Mouse (Mus musculus) C2C12 (cell line): Measurements from ENCODE around the gene Mum1. TPM values are rescaled to one million over a fixed set of nuclear protein-coding genes. Genes with fewer than 3 reads are reported as not detected.

Experiments used
- H3K27me3 ChIP-seq: one replicate; pipeline ENCODE4 v1.6.1; 2011; ENCODE audit not compliant: control insufficient read depth, insufficient read depth, insufficient read length
- H3K36me3 ChIP-seq: one replicate; pipeline ENCODE4 v1.6.1; 2011; ENCODE audit not compliant: control insufficient read depth, insufficient read depth
- H3K4me3 ChIP-seq: one replicate; pipeline ENCODE4 v1.5.1; 2011; ENCODE audit warnings: mild to moderate bottlenecking, control low read depth; ENCODE audit not compliant: poor library complexity, insufficient read depth, severe bottlenecking
- H3K79me2 ChIP-seq: one replicate; pipeline ENCODE4 v1.6.1; 2011; ENCODE audit not compliant: control insufficient read depth, insufficient read depth
- H3K79me3 ChIP-seq: one replicate; pipeline ENCODE4 v1.6.1; 2011; ENCODE audit warnings: low read depth, control low read depth
- H3ac ChIP-seq: one replicate; pipeline ENCODE3; 2011; ENCODE audit warnings: low read depth; ENCODE audit not compliant: control insufficient read depth, insufficient read length
- CEBPB ChIP-seq: IDR thresholded peaks from one replicate; pipeline ENCODE4 v1.6.1; 2011; ENCODE audit warnings: low read depth, mild to moderate bottlenecking, control low read depth, moderate library complexity
- CTCF ChIP-seq: IDR thresholded peaks from one replicate; pipeline ENCODE4 v1.5.1; 2011; ENCODE audit not compliant: control insufficient read depth, insufficient read depth, insufficient read length
- FOSL1 ChIP-seq: IDR thresholded peaks from one replicate; pipeline ENCODE4 v1.8.0; 2011; ENCODE audit warnings: mild to moderate bottlenecking, low read length; ENCODE audit not compliant: poor library complexity, insufficient read depth, severe bottlenecking
- MAX ChIP-seq: IDR thresholded peaks from one replicate; pipeline ENCODE4 v1.6.1; 2011; ENCODE audit warnings: mild to moderate bottlenecking, control low read depth
- MYOD1 ChIP-seq: IDR thresholded peaks from one replicate; pipeline ENCODE4 v1.6.1; 2011; ENCODE audit warnings: low read depth; ENCODE audit not compliant: control insufficient read depth, insufficient read length
- MYOG ChIP-seq: IDR thresholded peaks from one replicate; pipeline ENCODE4 v1.6.1; 2011; ENCODE audit not compliant: control insufficient read depth, insufficient read length; ENCODE audit errors: extremely low read depth
- USF1 ChIP-seq: IDR thresholded peaks from one replicate; pipeline ENCODE4 v1.6.1; 2011; ENCODE audit warnings: low read depth, mild to moderate bottlenecking, control low read depth, moderate library complexity
- polyA plus RNA-seq: library from polyadenylated mRNA; unstranded; fragments of >200 nt; fragmentation: generic; extraction: Trizol; gene quantifications from one replicate; pipeline ENCODE4 v1.2.1, GENCODE M21; 2012; ENCODE audit warnings: missing spikeins

The Mum1 gene
- polyA plus RNA-seq, 1 experiment, result 57.7 TPM

- Histone ChIP-seq H3K4me3 (no peak overlapping the region), H3K79me2 (peaks cover 33% of the 10 kb centered on the region), H3K27me3 (no peaks in the 10 kb centered on the region), H3K79me3 (peaks cover 22% of the 10 kb centered on the region), H3ac (no peak overlapping the region), H3K36me3 (peaks cover 97% of the 10 kb centered on the region)
- TF ChIP-seq USF1 (no peak), CEBPB (no peak), MAX (no peak), FOSL1 (no peak), MYOD1 (no peak), CTCF (no peak), MYOG (no peak)
These were observed 10.1 kb downstream of the Mum1 start for GRCm38 (mm10) chr10:80236145-80236825.

GRCm38 (mm10) chr10:80237020-80237419 lies 10.8 kb downstream of the Mum1 start:
- peaks cover 97% of the 10 kb centered on the region for H3K36me3 ChIP-seq
- H3K27me3 ChIP-seq, result no peaks in the 10 kb centered on the region
- TF ChIP-seq FOSL1, result no peak
- no peak for TF ChIP-seq USF1
- no peak for TF ChIP-seq CEBPB
- H3ac ChIP-seq, result no peak overlapping the region
- H3K4me3 ChIP-seq, result no peak overlapping the region
- peaks cover 16% of the 10 kb centered on the region for H3K79me3 ChIP-seq
- peaks cover 27% of the 10 kb centered on the region for H3K79me2 ChIP-seq

DNA sequence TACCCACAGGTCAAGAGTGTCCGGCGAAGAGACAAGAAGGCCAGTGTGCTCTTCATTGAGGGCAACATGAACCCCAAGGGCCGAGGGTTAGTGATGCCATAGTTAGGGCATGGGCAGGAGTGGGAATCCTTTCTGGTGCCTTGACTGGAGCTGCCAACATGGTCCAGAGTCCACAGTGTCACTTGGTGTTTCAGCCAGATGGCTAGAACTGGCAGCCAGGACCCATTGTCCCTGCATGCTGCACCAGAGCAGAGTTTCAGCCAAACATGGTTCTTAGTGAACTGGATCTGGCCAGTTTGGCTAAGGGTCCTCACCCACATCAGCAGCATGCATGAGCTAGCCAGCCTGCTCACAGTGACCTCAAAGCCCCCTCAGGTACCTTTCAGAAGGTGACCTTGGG lies 12.1 kb downstream of the Mum1 start:
- H3K36me3 ChIP-seq, result peaks cover 97% of the 10 kb centered on the region
- H3K4me3 ChIP-seq, result no peak overlapping the region
- H3K27me3 ChIP-seq, result no peaks in the 10 kb centered on the region
- no peak for TF ChIP-seq MYOD1
- TF ChIP-seq CTCF, result no peak
- TF ChIP-seq FOSL1, result no peak
- TF ChIP-seq USF1, result no peak
- TF ChIP-seq MYOG, result no peak
- no peak for TF ChIP-seq MAX
- TF ChIP-seq CEBPB, result no peak
- H3ac ChIP-seq, result no peak overlapping the region
- peaks cover 14% of the 10 kb centered on the region for H3K79me2 ChIP-seq
- peaks cover 11% of the 10 kb centered on the region for H3K79me3 ChIP-seq

GRCm38 (mm10) chr10:80239791-80240190 lies 13.6 kb downstream of the Mum1 start:
- H3K27me3 ChIP-seq, result no peaks in the 10 kb centered on the region
- TF ChIP-seq MYOG (no peak), CEBPB (no peak), USF1 (no peak), CTCF (no peak), MAX (no peak), FOSL1 (no peak), MYOD1 (no peak)
- H3K4me3 ChIP-seq, result no peak overlapping the region
- no peaks in the 10 kb centered on the region for H3K79me2 ChIP-seq
- peaks cover 3% of the 10 kb centered on the region for H3K79me3 ChIP-seq
- H3ac ChIP-seq, result no peak overlapping the region
- peaks cover 97% of the 10 kb centered on the region for H3K36me3 ChIP-seq

DNA sequence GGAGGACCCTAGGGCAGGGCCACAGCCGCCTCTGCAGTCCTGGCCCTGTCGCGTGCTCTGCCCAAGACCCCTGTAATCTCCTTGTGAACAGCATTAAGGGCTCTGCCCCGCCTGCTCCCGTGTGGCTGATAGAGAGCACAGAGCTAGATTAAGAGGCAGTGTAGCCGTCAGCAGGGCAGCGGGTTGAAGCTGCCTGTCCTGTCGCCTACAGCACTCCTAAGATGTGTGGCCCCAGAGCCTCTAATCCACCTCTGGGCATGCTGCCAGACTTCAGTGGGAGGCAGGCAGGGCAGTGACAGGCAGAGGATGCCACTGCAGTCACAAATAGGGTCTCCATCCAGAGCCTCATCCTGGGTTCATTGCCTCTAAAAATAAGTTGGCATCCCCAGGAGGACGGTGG lies 15.9 kb downstream of the Mum1 start:
- TF ChIP-seq FOSL1 (no peak), MYOG (no peak)
- Histone ChIP-seq H3K79me3 (no peaks in the 10 kb centered on the region), H3K36me3 (peaks cover 81% of the 10 kb centered on the region), H3K79me2 (no peaks in the 10 kb centered on the region), H3ac (no peak overlapping the region), H3K27me3 (no peaks in the 10 kb centered on the region), H3K4me3 (no peak overlapping the region)

DNA sequence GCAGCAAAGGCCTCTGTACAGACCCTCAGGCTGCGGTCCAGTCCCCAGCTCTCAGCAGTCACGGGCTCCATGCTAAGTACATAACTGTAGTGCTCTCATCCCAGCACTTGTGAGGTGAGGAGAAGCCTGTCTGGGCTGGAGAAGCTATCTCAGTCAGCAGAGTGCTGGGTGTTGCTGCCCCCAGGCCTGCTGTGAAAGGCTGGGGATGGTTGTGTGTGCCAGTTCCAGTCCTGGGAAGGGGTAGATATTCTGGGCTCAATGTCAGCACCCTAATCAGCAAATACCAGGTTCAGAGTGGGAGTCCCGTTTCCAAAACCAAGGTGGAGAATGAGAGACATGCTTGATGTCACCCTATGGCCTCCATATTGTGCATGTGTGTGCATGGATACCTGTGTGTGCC lies 16.4 kb downstream of the Mum1 start:
- H3K4me3 ChIP-seq, result no peak overlapping the region

More for the DNA sequence above, 16.4 kb downstream of the Mum1 start:
- Histone ChIP-seq H3K79me3 (no peaks in the 10 kb centered on the region), H3K27me3 (no peaks in the 10 kb centered on the region), H3K79me2 (no peaks in the 10 kb centered on the region), H3ac (no peak overlapping the region), H3K36me3 (peaks cover 76% of the 10 kb centered on the region)
- TF ChIP-seq MYOD1, result no peak
- no peak for TF ChIP-seq CEBPB
- no peak for TF ChIP-seq MYOG
- no peak for TF ChIP-seq CTCF
- no peak for TF ChIP-seq FOSL1
- TF ChIP-seq MAX, result no peak
- no peak for TF ChIP-seq USF1
